Comparison of ENCODE assay signal across 8 mouse cellular contexts in the genomic region with DNA sequence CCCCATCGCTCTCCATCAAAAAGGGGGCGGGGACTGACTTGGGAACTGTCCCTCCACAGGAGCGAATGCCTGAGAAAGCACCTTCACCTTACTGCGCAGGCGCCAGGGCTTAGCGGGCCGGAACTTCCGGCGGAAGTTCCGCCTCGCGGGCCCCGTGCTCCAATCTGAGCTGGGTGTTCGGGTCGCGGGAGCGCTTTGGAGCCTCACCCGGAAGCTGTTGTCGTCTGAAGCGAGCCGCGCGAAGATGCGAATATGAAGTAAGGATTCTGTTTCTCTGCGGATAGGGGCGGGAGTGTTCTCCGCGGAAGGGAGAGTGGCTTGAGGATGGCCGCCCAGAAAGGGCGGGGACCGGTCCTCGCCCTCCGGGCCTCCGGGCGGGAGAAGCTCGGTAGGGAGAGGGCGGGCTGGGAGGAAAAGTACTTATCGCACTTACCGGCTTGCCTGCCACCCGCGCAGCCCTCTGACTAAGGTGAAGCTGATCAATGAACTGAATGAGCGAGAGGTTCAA. TPM values are rescaled to one million over a fixed set of nuclear protein-coding genes. Genes with fewer than 3 reads are reported as not detected.
DNase-seq lines count a peak whose midpoint lies in the region; ATAC-seq lines count a peak whose summit lies in the region.

Rbmx2 (plus strand) TSS at position 141 of the 508 bp plus-strand sequence.

- peak within 1 kb of the TSS; percentile 58 for H3K4me2 ChIP-seq in kidney, embryonic 15.5 days

- peak; percentile 86 for DNase-seq in B cell, adult 2 months
- peak; percentile 96 for DNase-seq in brain, adult 2 months (ENCODE audit: low read depth, low spot score)
- peak; percentile 93 for DNase-seq in heart, embryonic 10.5 days (ENCODE audit: low spot score)
- peak; percentile 92 for DNase-seq in liver
- DNase-seq in spleen, postnatal 4 days (ENCODE audit: low spot score in 2 of 2), result peak; percentile 87 to 93

- peak within 1 kb of the TSS; percentile 50 for H3K9ac ChIP-seq in kidney, embryonic 15.5 days

- H3K4me3 ChIP-seq in heart, embryonic 10.5 days, result peak within 1 kb of the TSS; percentile 68
- H3K4me3 ChIP-seq in kidney, embryonic 15.5 days (replicated peaks), result peak within 1 kb of the TSS; percentile 64

- no peaks in the 10 kb centered on the region for H3K4me1 ChIP-seq in heart, embryonic 10.5 days
- peaks cover 9% of the 10 kb centered on the region; the same call in 1 of the 2 replicates for H3K4me1 ChIP-seq in kidney, embryonic 15.5 days

- H3K36me3 ChIP-seq in heart, embryonic 10.5 days, result peaks cover 10% of the 10 kb centered on the region; the same call in 1 of the 2 replicates
- peaks cover 8% of the 10 kb centered on the region; the same call in 1 of the 2 replicates for H3K36me3 ChIP-seq in kidney, embryonic 15.5 days

- H3K27me3 ChIP-seq in heart, embryonic 10.5 days (ENCODE audit: insufficient read depth, poor library complexity, severe bottlenecking), result no peaks in the 10 kb centered on the region
- H3K27me3 ChIP-seq in kidney, embryonic 15.5 days, result no peaks in the 10 kb centered on the region

- WGBS in heart, embryonic 10.5 days, result 17% methylated on average over 37 of the region's 42 CpGs
- WGBS in kidney, embryonic 15.5 days, result 17% methylated on average over 42 of the region's 42 CpGs

- H3K27ac ChIP-seq in heart, embryonic 10.5 days, result peak within 1 kb of the TSS; percentile 81
- H3K27ac ChIP-seq in kidney, embryonic 15.5 days, result peak within 1 kb of the TSS; percentile 62; the same call in 1 of the 2 replicates

- no peaks in the 10 kb centered on the region for H3K9me3 ChIP-seq in heart, embryonic 10.5 days
- H3K9me3 ChIP-seq in kidney, embryonic 15.5 days (replicated peaks), result no peaks in the 10 kb centered on the region

- ATAC-seq in erythroblast, adult 5-6 weeks (replicated peaks; ENCODE audit: low FRiP score, poor library complexity, severe bottlenecking), result peak; percentile 99
- ATAC-seq in kidney, embryonic 15.5 days (replicated peaks; ENCODE audit: low FRiP score), result peak; percentile 99
- ATAC-seq in monocyte, adult 5-6 weeks (replicated peaks; ENCODE audit: insufficient number of reproducible peaks, low FRiP score, low TSS enrichment, poor library complexity, severe bottlenecking), result peak; percentile 91

RNA-seq across cellular contexts. Expression of gene Rbmx2, which starts in this region (rescaled TPM):
- 7.7 and 16.9 TPM in 2 replicates for total RNA-seq in erythroblast, adult 5-6 weeks (2015; ENCODE audit: low replicate concordance)
- 6.7 and 8.2 TPM in 2 replicates for total RNA-seq in erythroblast, adult 5-6 weeks (2017; ENCODE audit: low replicate concordance)
- 20.2 and 22.7 TPM in 2 replicates for polyA plus RNA-seq in heart, embryonic 10.5 days (2016; fragmentation: Nextera tagmentation; extraction: Ambion mirVana)
- 22.7 and 28.1 TPM in 2 replicates for polyA plus RNA-seq in kidney, embryonic 15.5 days (2015; fragmentation: Nextera tagmentation; extraction: Ambion mirVana)
- 11.4 to 17.2 TPM (median 17.0 TPM) in 3 replicates for total RNA-seq in monocyte, adult 5-6 weeks (2017)

Comparison
In these comparisons a context has a peak if more than half of its experiments do, and no peak if none do; other contexts are left out.
1. Peak in every context shown above with its lines: DNase-seq, ATAC-seq, H3K4me3 ChIP-seq and H3K27ac ChIP-seq.